Mouse (Mus musculus) ES-E14 (cell line): ENCODE data around the gene Vamp8. TPM values are rescaled to one million over a fixed set of nuclear protein-coding genes. Genes with fewer than 3 reads are reported as not detected.

Source experiments
- DNase-seq: peaks from one replicate; pipeline ENCODE4 v3.0.0-alpha.2; 2013; ENCODE audit warnings: low read depth, low spot score
- H3K27ac ChIP-seq: 2 replicates; pipeline ENCODE4 v1.5.1; 2012; ENCODE audit warnings: low read depth, mild to moderate bottlenecking, low read length, moderate library complexity, mixed read lengths; ENCODE audit not compliant: poor library complexity, insufficient read depth, severe bottlenecking
- H3K36me3 ChIP-seq: 2 replicates; pipeline ENCODE4 v1.6.1; 2012; ENCODE audit warnings: mild to moderate bottlenecking, low read length, moderate library complexity, mixed read lengths; ENCODE audit not compliant: control insufficient read depth, poor library complexity, insufficient read depth, severe bottlenecking
- H3K4me1 ChIP-seq, 2 experiments: fragments of 150-350 bp in 1 of 2; sonication (generic) in 1 of 2; 2 replicates each; pipeline ENCODE4 v1.6.1; 2012; ENCODE audit warnings: low read length in 2 of 2, mild to moderate bottlenecking in 1 of 2, mixed read lengths in 1 of 2; ENCODE audit not compliant: control insufficient read depth in 2 of 2, insufficient read depth in 2 of 2, poor library complexity in 1 of 2
- H3K4me3 ChIP-seq, 2 experiments: fragments of 150-350 bp in 1 of 2; sonication (generic) in 1 of 2; 2 replicates each; pipeline ENCODE4 v1.5.1; 2012; ENCODE audit warnings: low read length in 2 of 2, low read depth in 1 of 2, mild to moderate bottlenecking in 1 of 2, mixed read lengths in 1 of 2; ENCODE audit not compliant: insufficient read depth in 1 of 2, poor library complexity in 1 of 2, severe bottlenecking in 1 of 2
- H3K9ac ChIP-seq: 2 replicates; pipeline ENCODE4 v1.6.1; 2012; ENCODE audit warnings: low read depth, mild to moderate bottlenecking, low read length, mixed read lengths; ENCODE audit not compliant: poor library complexity, insufficient read depth, severe bottlenecking
- H3K9me3 ChIP-seq: fragments of 150-350 bp; sonication (generic); 2 replicates; pipeline ENCODE4 v1.6.1; 2012; ENCODE audit warnings: low read depth, mild to moderate bottlenecking, low read length; ENCODE audit not compliant: control insufficient read depth, insufficient read depth
- CHD2 ChIP-seq: IDR thresholded peaks from 2 replicates; pipeline ENCODE4 v1.6.1; 2014; ENCODE audit warnings: mild to moderate bottlenecking, low read depth, low read length, inconsistent platforms
- HCFC1 ChIP-seq: IDR thresholded peaks from 2 replicates; pipeline ENCODE4 v1.6.1; 2012; ENCODE audit warnings: low read length, inconsistent platforms, borderline replicate concordance; ENCODE audit not compliant: insufficient read depth
- MAFK ChIP-seq: IDR thresholded peaks from 2 replicates; pipeline ENCODE4 v1.6.1; 2014; ENCODE audit warnings: mild to moderate bottlenecking, low read depth, low read length, inconsistent platforms; ENCODE audit not compliant: insufficient read depth
- ZC3H11A ChIP-seq: IDR thresholded peaks from 2 replicates; pipeline ENCODE4 v1.6.1; 2012; ENCODE audit warnings: low read depth, mild to moderate bottlenecking, inconsistent platforms, low read length, borderline replicate concordance
- ZNF384 ChIP-seq: IDR thresholded peaks from 2 replicates; pipeline ENCODE4 v1.6.1; 2012; ENCODE audit warnings: low read depth, low read length, inconsistent platforms
- in situ Hi-C, 2 experiments: fragments of 600-800 bp; cut with MboI; formaldehyde crosslinking; loops; one replicate each; pipeline ENCODE4 v1.15.1; 2025; ENCODE audit warnings: low sequenced_read_pairs in 2 of 2, inconsistent platforms in 1 of 2; ENCODE audit not compliant: unreplicated experiment in 2 of 2
- total RNA-seq: library from RNA; depleted of rRNA; stranded (reverse); fragments of 300-350 nt; gene quantifications from 2 replicates; pipeline ENCODE4 v1.2.3, GENCODE M21; 2012

Vamp8 gene
- total RNA-seq, 1 experiment, result 44.0 TPM

GRCm38 (mm10) chr6:72432153-72432552 is 41.6 kb upstream of the Vamp8 start:
- in situ Hi-C loops, result no loop called here
- no peaks in the 10 kb centered on the region for H3K9me3 ChIP-seq
- H3K36me3 ChIP-seq, result peaks cover 14% of the 10 kb centered on the region
- no peak for DNase-seq
- no peak for TF ChIP-seq ZC3H11A
- no peak for TF ChIP-seq MAFK
- TF ChIP-seq ZNF384, result no peak
- TF ChIP-seq HCFC1, result no peak
- TF ChIP-seq CHD2, result no peak; the same call in 1 of the 2 replicates
- H3K4me1 ChIP-seq, result no peaks in the 10 kb centered on the region
- no peak overlapping the region for H3K4me3 ChIP-seq
- H3K27ac ChIP-seq, result no peak overlapping the region
- no peak overlapping the region for H3K9ac ChIP-seq

GRCm38 (mm10) chr6:72430989-72431921 is 40.8 kb upstream of the Vamp8 start:
- Histone ChIP-seq H3K4me3 (no peak overlapping the region), H3K4me1 (no peaks in the 10 kb centered on the region), H3K27ac (no peak overlapping the region), H3K9ac (no peak overlapping the region), H3K36me3 (peaks cover 7% of the 10 kb centered on the region), H3K9me3 (no peaks in the 10 kb centered on the region)
- TF ChIP-seq ZNF384 (no peak), CHD2 (peak; percentile 55)
- DNase-seq, result no peak
- in situ Hi-C loops, result no loop called here

- H3K36me3 ChIP-seq, result peaks cover 7% of the 10 kb centered on the region
- in situ Hi-C loops, result loop anchor here (5.0 kb wide), 1 partner anchor 108 kb away; no protein-coding TSS in a partner anchor
Observed at GRCm38 (mm10) chr6:72429061-72429842, 38.7 kb upstream of the Vamp8 start.

DNA sequence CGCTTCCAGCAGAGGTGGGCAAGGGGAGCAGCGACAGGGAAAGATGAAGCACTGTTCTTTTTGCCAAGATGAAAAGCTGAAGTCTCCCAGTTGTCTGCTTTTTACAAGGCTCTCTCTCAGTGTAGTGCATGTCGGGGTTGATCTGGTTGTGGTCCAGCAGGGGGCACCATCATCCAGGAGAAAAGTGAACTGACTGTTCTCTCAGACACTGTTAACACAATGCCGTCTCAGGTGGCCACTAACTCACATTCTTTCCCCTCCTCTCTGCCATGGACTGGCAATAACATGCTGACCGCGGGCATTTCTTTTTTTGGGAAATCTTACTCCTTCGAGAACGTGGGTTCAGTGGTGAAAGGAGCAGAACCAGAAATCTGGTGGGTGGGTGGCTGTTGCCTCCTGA is 37.5 kb upstream of the Vamp8 start:
- Histone ChIP-seq H3K9ac (no peak overlapping the region), H3K9me3 (no peaks in the 10 kb centered on the region), H3K4me3 (no peak overlapping the region), H3K4me1 (no peaks in the 10 kb centered on the region), H3K36me3 (peaks cover 12% of the 10 kb centered on the region), H3K27ac (no peak overlapping the region)
- TF ChIP-seq CHD2 (no peak), ZC3H11A (no peak; the same call in none of the 2 replicates), ZNF384 (no peak), HCFC1 (no peak), MAFK (no peak)
- in situ Hi-C loops, result loop anchor here (5.0 kb wide), 1 partner anchor 109 kb away; no protein-coding TSS in a partner anchor
- DNase-seq, result peak; percentile 72

More at GRCm38 (mm10) chr6:72429061-72429842, 38.7 kb upstream of the Vamp8 start:
- no peak for DNase-seq
- Histone ChIP-seq H3K4me1 (no peaks in the 10 kb centered on the region), H3K9me3 (no peaks in the 10 kb centered on the region), H3K9ac (no peak overlapping the region), H3K4me3 (no peak overlapping the region), H3K27ac (no peak overlapping the region)
- TF ChIP-seq ZC3H11A (no peak), MAFK (no peak), CHD2 (no peak), HCFC1 (no peak), ZNF384 (no peak)
